Mouse (Mus musculus): Measurements from ENCODE around the gene Gspt1. TPM values are rescaled to one million over a fixed set of nuclear protein-coding genes. Genes with fewer than 3 reads are reported as not detected.

The Gspt1 gene
- total and polyA plus RNA-seq, 3 experiments = 135 to 562 (median 196) TPM

DNA sequence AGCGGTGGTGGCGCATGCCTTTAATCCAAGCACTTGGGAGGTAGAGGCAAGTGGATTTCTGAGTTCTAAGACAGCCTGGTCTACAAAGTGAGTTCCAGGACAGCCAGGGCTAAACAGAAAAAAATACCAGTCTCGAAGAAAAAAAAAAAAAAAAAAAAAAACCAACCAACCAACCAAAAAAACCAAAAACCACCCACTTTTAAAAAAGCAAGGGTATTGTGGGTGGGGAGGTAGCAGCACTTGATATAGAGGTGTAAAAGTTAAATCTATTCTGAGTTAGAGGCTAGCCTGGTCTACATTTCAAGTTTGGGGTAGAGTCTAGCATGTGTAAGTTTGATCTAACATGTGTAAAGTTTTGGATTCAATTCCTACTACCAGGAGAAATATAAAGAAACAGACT is 53.9 kb downstream of the Gspt1 start:
- TF ChIP-seq POLR2AphosphoS5 (IDR thresholded peaks at IDR 0.05; ENCODE audit: insufficient replicate concordance, low read depth, low read length) (no peak), GATA2 (IDR thresholded peaks at IDR 0.05; ENCODE audit: borderline replicate concordance, low read depth, low read length) (no peak), GATA1 (IDR thresholded peaks at IDR 0.05; ENCODE audit: borderline replicate concordance, low read length) (no peak), CTCF (IDR thresholded peaks at IDR 0.05; ENCODE audit: low read depth, low read length) (no peak)
- Histone ChIP-seq H3K27me3 (ENCODE audit: insufficient read depth, low read length) (no peaks in the 10 kb centered on the region), H3K9me3 (replicated peaks) (no peaks in the 10 kb centered on the region), H3K36me3 (replicated peaks) (peaks cover 69% of the 10 kb centered on the region), H3K4me1 (ENCODE audit: insufficient read depth, low read depth, low read length) (peaks cover 56% of the 10 kb centered on the region), H3K4me3 (ENCODE audit: low read depth, low read length) (no peak overlapping the region)
- ATAC-seq (ENCODE audit: extremely low read depth, insufficient number of reproducible peaks, low FRiP score, poor library complexity, severe bottlenecking) (no peak), DNase-seq (ENCODE audit: low spot score) (no peak)

DNA sequence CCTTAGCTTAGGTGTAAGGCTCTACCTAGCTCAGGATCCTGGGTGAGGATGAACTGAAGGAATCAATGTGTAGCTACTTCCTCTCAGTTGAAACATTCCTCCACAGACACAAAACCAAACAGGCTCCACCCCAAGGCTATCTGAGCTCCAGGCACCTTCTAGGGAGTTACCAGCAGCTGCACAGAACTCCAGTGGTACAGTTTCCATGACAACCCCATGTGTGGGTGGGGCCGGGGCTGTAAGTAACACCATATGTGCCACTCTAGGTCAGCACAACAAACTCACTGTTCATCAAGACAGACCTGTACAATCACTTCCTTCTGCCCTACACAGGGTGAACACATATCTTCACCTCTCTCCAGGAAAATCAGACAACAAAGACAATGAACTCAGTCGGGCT is 55.7 kb downstream of the Gspt1 start:
- Histone ChIP-seq H3K4me1 (ENCODE audit: insufficient read depth, low read depth, low read length) (peaks cover 42% of the 10 kb centered on the region), H3K9me3 (replicated peaks) (no peaks in the 10 kb centered on the region), H3K27me3 (ENCODE audit: insufficient read depth, low read length) (no peaks in the 10 kb centered on the region), H3K36me3 (replicated peaks) (peaks cover 82% of the 10 kb centered on the region), H3K4me3 (ENCODE audit: low read depth, low read length) (no peak overlapping the region)
- ATAC-seq (ENCODE audit: extremely low read depth, insufficient number of reproducible peaks, low FRiP score, poor library complexity, severe bottlenecking) (0 out of 2 replicates have a peak, but pooled peaks have one; percentile 10), DNase-seq (ENCODE audit: low spot score) (peak; percentile 27)
- no peak for TF ChIP-seq TAL1 (conservative IDR thresholded peaks at IDR 0.05; ENCODE audit: low read depth, low read length)
- no peak for TF ChIP-seq POLR2AphosphoS5 (IDR thresholded peaks at IDR 0.05; ENCODE audit: insufficient replicate concordance, low read depth, low read length)
- no peak for TF ChIP-seq GATA2 (IDR thresholded peaks at IDR 0.05; ENCODE audit: borderline replicate concordance, low read depth, low read length)
- no peak for TF ChIP-seq CTCF (IDR thresholded peaks at IDR 0.05; ENCODE audit: low read depth, low read length)
- no peak for TF ChIP-seq GATA1 (IDR thresholded peaks at IDR 0.05; ENCODE audit: borderline replicate concordance, low read length)

DNA sequence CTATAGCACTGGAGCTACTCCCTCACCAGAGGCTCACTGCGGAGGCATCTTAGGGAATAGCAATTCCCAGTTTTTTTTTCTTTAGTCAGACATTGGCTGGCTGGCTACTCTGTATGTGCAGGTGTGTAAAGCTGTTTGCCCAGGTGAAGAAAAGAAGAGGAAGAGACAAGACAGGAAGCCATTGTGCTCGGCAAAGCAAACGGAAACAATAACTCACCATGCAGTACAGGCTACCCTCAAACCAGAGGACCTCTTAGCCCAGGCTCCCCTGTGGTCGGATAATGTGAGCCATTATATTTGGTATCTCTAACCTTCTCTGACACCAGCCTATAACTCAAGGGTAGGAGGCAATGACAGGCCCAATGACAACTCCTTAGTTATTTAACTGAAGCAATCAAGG is 57.1 kb downstream of the Gspt1 start:
- TF ChIP-seq GATA2 (IDR thresholded peaks at IDR 0.05; ENCODE audit: borderline replicate concordance, low read depth, low read length) (no peak), POLR2AphosphoS5 (IDR thresholded peaks at IDR 0.05; ENCODE audit: insufficient replicate concordance, low read depth, low read length) (no peak), CTCF (IDR thresholded peaks at IDR 0.05; ENCODE audit: low read depth, low read length) (no peak), TAL1 (conservative IDR thresholded peaks at IDR 0.05; ENCODE audit: low read depth, low read length) (no peak), GATA1 (IDR thresholded peaks at IDR 0.05; ENCODE audit: borderline replicate concordance, low read length) (no peak)
- no peak overlapping the region for H3K4me3 ChIP-seq (ENCODE audit: low read depth, low read length)
- H3K27me3 ChIP-seq (ENCODE audit: insufficient read depth, low read length) = no peaks in the 10 kb centered on the region
- peaks cover 42% of the 10 kb centered on the region for H3K4me1 ChIP-seq (ENCODE audit: insufficient read depth, low read depth, low read length)
- ATAC-seq (ENCODE audit: extremely low read depth, insufficient number of reproducible peaks, low FRiP score, poor library complexity, severe bottlenecking) = no peak
- H3K36me3 ChIP-seq (replicated peaks) = peaks cover 96% of the 10 kb centered on the region
- no peaks in the 10 kb centered on the region for H3K9me3 ChIP-seq (replicated peaks)
- no peak for DNase-seq (ENCODE audit: low spot score)

DNA sequence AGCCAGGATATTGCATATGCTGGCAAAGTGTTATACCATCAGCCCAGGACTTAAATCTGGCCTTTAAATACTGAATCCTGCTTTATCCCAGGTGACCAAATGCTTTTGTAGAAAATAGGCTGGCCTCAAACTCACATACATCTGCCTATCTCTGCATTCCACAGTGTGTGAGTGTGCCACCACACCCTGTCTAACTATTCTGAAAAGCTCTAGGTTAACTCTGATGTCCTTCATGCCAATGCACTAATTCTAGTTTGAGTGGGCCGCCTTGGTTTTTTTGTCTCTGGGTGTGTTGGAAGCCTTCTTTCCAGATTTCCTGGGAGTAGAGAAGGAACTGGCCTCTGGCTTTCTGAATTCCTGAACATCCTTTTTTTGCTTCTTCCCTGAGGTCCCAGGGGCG is 60.9 kb downstream of the Gspt1 start:
- H3K36me3 ChIP-seq (replicated peaks) = peaks cover 77% of the 10 kb centered on the region

DNA sequence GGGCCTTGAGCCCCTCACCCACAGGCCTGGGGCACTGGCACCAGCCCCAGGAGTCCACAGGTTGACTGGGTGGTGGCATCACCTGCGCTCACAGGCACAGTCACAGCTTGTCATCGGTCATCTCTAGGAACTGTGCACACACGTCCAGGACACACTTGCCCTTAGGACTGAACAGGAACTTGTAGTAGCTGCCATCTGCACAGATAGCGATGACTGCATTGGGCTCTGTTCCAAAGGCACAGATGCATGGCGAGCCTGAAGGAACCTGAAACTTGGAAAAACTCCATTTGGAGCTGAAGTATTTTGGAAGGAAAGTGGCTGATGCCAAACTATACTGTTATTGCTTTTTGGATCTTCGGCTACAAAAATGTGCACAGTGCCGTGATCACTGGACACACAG is 64.0 kb downstream of the Gspt1 start:
- Histone ChIP-seq H3K4me1 (ENCODE audit: insufficient read depth, low read depth, low read length) (no peaks in the 10 kb centered on the region; the same call in 1 of the 2 replicates), H3K27me3 (ENCODE audit: insufficient read depth, low read length) (peaks cover 7% of the 10 kb centered on the region; the same call in 1 of the 2 replicates), H3K4me3 (ENCODE audit: low read depth, low read length) (no peak overlapping the region), H3K36me3 (replicated peaks) (peaks cover 47% of the 10 kb centered on the region), H3K9me3 (replicated peaks) (no peaks in the 10 kb centered on the region)
- no peak for DNase-seq (ENCODE audit: low spot score)
- no peak for ATAC-seq (ENCODE audit: extremely low read depth, insufficient number of reproducible peaks, low FRiP score, poor library complexity, severe bottlenecking)
- TF ChIP-seq POLR2AphosphoS5 (IDR thresholded peaks at IDR 0.05; ENCODE audit: insufficient replicate concordance, low read depth, low read length) (no peak), GATA2 (IDR thresholded peaks at IDR 0.05; ENCODE audit: borderline replicate concordance, low read depth, low read length) (no peak), CTCF (IDR thresholded peaks at IDR 0.05; ENCODE audit: low read depth, low read length) (no peak), TAL1 (conservative IDR thresholded peaks at IDR 0.05; ENCODE audit: low read depth, low read length) (no peak), GATA1 (IDR thresholded peaks at IDR 0.05; ENCODE audit: borderline replicate concordance, low read length) (no peak)

More for the DNA sequence above, 60.9 kb downstream of the Gspt1 start:
- no peak for TF ChIP-seq GATA2 (IDR thresholded peaks at IDR 0.05; ENCODE audit: borderline replicate concordance, low read depth, low read length)
- no peak for TF ChIP-seq GATA1 (IDR thresholded peaks at IDR 0.05; ENCODE audit: borderline replicate concordance, low read length)
- TF ChIP-seq CTCF (IDR thresholded peaks at IDR 0.05; ENCODE audit: low read depth, low read length) = no peak
- TF ChIP-seq TAL1 (conservative IDR thresholded peaks at IDR 0.05; ENCODE audit: low read depth, low read length) = no peak
- TF ChIP-seq POLR2AphosphoS5 (IDR thresholded peaks at IDR 0.05; ENCODE audit: insufficient replicate concordance, low read depth, low read length) = no peak
- DNase-seq (ENCODE audit: low spot score) = no peak
- H3K27me3 ChIP-seq (ENCODE audit: insufficient read depth, low read length) = no peaks in the 10 kb centered on the region
- H3K9me3 ChIP-seq (replicated peaks) = no peaks in the 10 kb centered on the region
- ATAC-seq (ENCODE audit: extremely low read depth, insufficient number of reproducible peaks, low FRiP score, poor library complexity, severe bottlenecking) = no peak
- no peak overlapping the region for H3K4me3 ChIP-seq (ENCODE audit: low read depth, low read length)
- H3K4me1 ChIP-seq (ENCODE audit: insufficient read depth, low read depth, low read length) = peaks cover 11% of the 10 kb centered on the region

DNA sequence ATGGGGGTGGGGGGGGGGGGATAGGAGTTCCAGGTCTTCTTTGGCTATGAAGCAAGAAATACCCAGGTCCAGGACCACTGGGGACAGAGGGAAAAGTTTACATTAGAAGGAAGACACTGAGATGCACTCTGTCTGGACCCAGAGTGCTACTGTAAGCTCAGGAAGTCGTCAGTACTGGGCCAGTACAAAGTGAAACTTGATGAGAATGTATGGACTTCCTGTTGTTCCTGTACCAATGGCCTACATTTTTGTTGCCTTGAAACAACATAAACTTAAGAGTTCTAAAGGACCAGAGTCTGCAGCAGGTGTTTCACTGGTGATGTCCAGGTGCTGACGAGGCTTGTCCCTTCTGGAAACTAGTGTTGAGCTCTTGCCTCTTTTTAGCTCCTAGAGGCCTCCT is 76.7 kb downstream of the Gspt1 start:
- ATAC-seq (ENCODE audit: extremely low read depth, insufficient number of reproducible peaks, low FRiP score, poor library complexity, severe bottlenecking) (no peak), DNase-seq (ENCODE audit: low spot score) (no peak)
- H3K4me3 ChIP-seq (ENCODE audit: low read depth, low read length) = no peak overlapping the region

More for the DNA sequence above, 76.7 kb downstream of the Gspt1 start:
- H3K27me3 ChIP-seq (ENCODE audit: insufficient read depth, low read length) = peaks cover 3% of the 10 kb centered on the region; the same call in 1 of the 2 replicates
- peaks cover 16% of the 10 kb centered on the region for H3K36me3 ChIP-seq (replicated peaks)
- no peak for TF ChIP-seq GATA1 (IDR thresholded peaks at IDR 0.05; ENCODE audit: borderline replicate concordance, low read length)
- TF ChIP-seq POLR2AphosphoS5 (IDR thresholded peaks at IDR 0.05; ENCODE audit: insufficient replicate concordance, low read depth, low read length) = no peak
- no peak for TF ChIP-seq CTCF (IDR thresholded peaks at IDR 0.05; ENCODE audit: low read depth, low read length)
- no peak for TF ChIP-seq TAL1 (conservative IDR thresholded peaks at IDR 0.05; ENCODE audit: low read depth, low read length)
- TF ChIP-seq GATA2 (IDR thresholded peaks at IDR 0.05; ENCODE audit: borderline replicate concordance, low read depth, low read length) = no peak
- H3K4me1 ChIP-seq (ENCODE audit: insufficient read depth, low read depth, low read length) = peaks cover 35% of the 10 kb centered on the region
- H3K9me3 ChIP-seq (replicated peaks) = peaks cover 6% of the 10 kb centered on the region

Data from G1E (cell line).